Mouse (Mus musculus) heart, embryonic 11.5 days (tissue): Measurements from ENCODE around the gene Wdr24. TPM values are rescaled to one million over a fixed set of nuclear protein-coding genes. Genes with fewer than 3 reads are reported as not detected.
A peak's percentile ranks its signal among the peaks of the same experiment; 100 is the strongest.

Experiments
- ATAC-seq: fragments of 200-750 bp; cut with Nextera tagmentation; replicated peaks from 2 replicates; pipeline ENCODE4 v1.8.0; 2017; ENCODE audit warnings: moderate library complexity; ENCODE audit not compliant: insufficient number of reproducible peaks, low FRiP score, low TSS enrichment
- H3K27ac ChIP-seq: fragments of 300-500 bp; sonication (generic); 2 replicates; pipeline ENCODE4 v1.5.1; 2014; ENCODE audit warnings: mild to moderate bottlenecking, low read depth, low read length
- H3K27me3 ChIP-seq: fragments of 300-500 bp; sonication (generic); 2 replicates; pipeline ENCODE4 v1.6.1; 2014; ENCODE audit warnings: mild to moderate bottlenecking, low read length, mixed read lengths; ENCODE audit not compliant: control insufficient read depth, insufficient read depth
- H3K36me3 ChIP-seq: fragments of 300-500 bp; sonication (generic); 2 replicates; pipeline ENCODE4 v1.6.1; 2014; ENCODE audit warnings: mild to moderate bottlenecking, low read length, moderate library complexity, mixed read lengths; ENCODE audit not compliant: control insufficient read depth, insufficient read depth
- H3K4me1 ChIP-seq: fragments of 300-500 bp; sonication (generic); 2 replicates; pipeline ENCODE4 v1.6.1; 2014; ENCODE audit warnings: low read length; ENCODE audit not compliant: control insufficient read depth, insufficient read depth
- H3K4me2 ChIP-seq: fragments of 300-500 bp; sonication (generic); 2 replicates; pipeline ENCODE4 v1.6.1; 2014; ENCODE audit warnings: mild to moderate bottlenecking, moderate library complexity
- H3K4me3 ChIP-seq: fragments of 300-500 bp; sonication (generic); 2 replicates; pipeline ENCODE4 v1.5.1; 2014; ENCODE audit warnings: low read depth, low read length
- H3K9ac ChIP-seq: fragments of 300-500 bp; sonication (generic); 2 replicates; pipeline ENCODE4 v1.6.1; 2014; ENCODE audit warnings: mild to moderate bottlenecking, low read depth, low read length, moderate library complexity
- H3K9me3 ChIP-seq: fragments of 300-500 bp; sonication (generic); replicated peaks from 2 replicates; pipeline ENCODE4 v1.6.1; 2016; ENCODE audit warnings: low read length; ENCODE audit not compliant: control insufficient read depth
- WGBS: fragments of 180-500 bp; shearing (Covaris S2); extraction: QIAGEN DNeasy Blood & Tissue Kit; methylation state at CpG from one replicate; pipeline ENCODE4 v1.1.7; 2014; ENCODE audit not compliant: insufficient replicate concordance; 5-methylcytosine and 5-hydroxymethylcytosine counted together
- polyA plus RNA-seq: library from polyadenylated mRNA; unstranded; fragments of >200 nt; fragmentation: Nextera tagmentation; extraction: Ambion mirVana; gene quantifications from 2 replicates; pipeline ENCODE4 v1.2.1, GENCODE M21; 2014

The Wdr24 gene
- polyA plus RNA-seq, 1 experiment from 2014 or later = 14.4 TPM

DNA sequence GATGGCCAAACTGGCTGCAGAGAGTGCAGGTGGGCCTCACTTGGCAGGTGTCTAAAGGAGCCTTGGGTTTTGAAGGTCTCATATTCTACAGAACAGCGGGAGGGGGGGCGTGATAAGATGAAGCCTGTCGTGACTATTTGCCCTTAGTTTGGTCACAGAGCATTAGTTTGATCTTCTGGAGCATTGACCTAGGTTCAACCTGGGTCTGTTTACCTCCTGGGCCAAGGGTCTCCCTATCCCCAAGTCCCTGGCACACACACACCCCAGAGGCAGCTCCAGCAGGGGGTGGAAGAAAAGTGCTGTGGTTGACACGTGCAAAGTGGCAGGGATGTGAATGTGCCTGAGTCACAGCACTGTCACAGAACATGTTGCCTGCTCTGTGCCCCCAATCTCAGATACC lies 12.5 kb upstream of the Wdr24 start:
- ATAC-seq = no peak
- no peak overlapping the region for H3K27ac ChIP-seq
- H3K9me3 ChIP-seq = no peaks in the 10 kb centered on the region
- H3K27me3 ChIP-seq = peaks cover 68% of the 10 kb centered on the region
- no peaks in the 10 kb centered on the region for H3K36me3 ChIP-seq
- no peak overlapping the region for H3K9ac ChIP-seq
- WGBS = 66% methylated on average over 4 of the region's 4 CpGs
- H3K4me3 ChIP-seq = no peak overlapping the region
- H3K4me1 ChIP-seq = peaks cover 9% of the 10 kb centered on the region
- no peak overlapping the region for H3K4me2 ChIP-seq

DNA sequence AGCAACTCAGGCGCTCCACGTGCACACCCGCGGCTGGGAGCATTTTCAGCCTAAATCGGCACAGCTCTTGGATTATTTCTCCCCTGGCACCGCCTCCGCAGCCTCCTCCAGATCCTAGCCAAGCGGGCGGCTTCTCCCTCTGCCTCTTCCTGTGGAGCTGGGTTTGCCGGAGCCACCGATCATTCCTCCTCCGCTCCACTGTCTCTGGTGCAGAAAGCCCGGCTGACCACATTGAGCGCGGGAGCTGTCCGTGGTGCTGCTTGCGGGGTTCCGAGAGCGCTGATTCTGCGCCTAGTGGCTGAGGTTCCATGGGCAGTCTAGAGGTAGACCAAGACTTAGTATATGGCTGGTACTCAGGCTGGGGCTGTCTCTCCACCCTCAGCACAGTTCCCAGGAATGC lies 10.0 kb upstream of the Wdr24 start:
- no peak overlapping the region for H3K9ac ChIP-seq
- no peak overlapping the region for H3K27ac ChIP-seq
- H3K36me3 ChIP-seq = no peaks in the 10 kb centered on the region
- no peak overlapping the region for H3K4me3 ChIP-seq
- H3K4me2 ChIP-seq = no peak overlapping the region
- ATAC-seq = no peak
- peaks cover 9% of the 10 kb centered on the region for H3K4me1 ChIP-seq
- H3K27me3 ChIP-seq = peaks cover 80% of the 10 kb centered on the region
- WGBS = under 1% methylated on average over 18 of the region's 20 CpGs
- no peaks in the 10 kb centered on the region for H3K9me3 ChIP-seq

DNA sequence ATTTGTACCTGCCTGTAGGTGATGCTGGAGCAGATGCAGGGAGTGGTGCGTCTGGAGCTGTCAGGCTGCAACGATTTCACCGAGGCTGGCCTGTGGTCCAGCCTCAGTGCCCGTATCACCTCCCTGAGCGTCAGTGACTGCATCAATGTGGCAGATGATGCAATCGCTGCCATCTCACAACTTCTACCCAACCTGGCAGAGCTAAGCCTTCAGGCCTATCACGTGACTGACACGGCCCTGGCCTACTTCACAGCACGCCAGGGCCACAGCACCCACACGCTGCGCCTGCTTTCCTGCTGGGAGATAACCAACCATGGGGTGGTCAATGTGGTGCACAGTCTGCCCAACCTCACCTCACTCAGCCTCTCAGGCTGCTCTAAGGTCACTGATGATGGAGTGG lies 5.8 kb upstream of the Wdr24 start:
- H3K27me3 ChIP-seq = peaks cover 70% of the 10 kb centered on the region
- no peak for ATAC-seq

DNA sequence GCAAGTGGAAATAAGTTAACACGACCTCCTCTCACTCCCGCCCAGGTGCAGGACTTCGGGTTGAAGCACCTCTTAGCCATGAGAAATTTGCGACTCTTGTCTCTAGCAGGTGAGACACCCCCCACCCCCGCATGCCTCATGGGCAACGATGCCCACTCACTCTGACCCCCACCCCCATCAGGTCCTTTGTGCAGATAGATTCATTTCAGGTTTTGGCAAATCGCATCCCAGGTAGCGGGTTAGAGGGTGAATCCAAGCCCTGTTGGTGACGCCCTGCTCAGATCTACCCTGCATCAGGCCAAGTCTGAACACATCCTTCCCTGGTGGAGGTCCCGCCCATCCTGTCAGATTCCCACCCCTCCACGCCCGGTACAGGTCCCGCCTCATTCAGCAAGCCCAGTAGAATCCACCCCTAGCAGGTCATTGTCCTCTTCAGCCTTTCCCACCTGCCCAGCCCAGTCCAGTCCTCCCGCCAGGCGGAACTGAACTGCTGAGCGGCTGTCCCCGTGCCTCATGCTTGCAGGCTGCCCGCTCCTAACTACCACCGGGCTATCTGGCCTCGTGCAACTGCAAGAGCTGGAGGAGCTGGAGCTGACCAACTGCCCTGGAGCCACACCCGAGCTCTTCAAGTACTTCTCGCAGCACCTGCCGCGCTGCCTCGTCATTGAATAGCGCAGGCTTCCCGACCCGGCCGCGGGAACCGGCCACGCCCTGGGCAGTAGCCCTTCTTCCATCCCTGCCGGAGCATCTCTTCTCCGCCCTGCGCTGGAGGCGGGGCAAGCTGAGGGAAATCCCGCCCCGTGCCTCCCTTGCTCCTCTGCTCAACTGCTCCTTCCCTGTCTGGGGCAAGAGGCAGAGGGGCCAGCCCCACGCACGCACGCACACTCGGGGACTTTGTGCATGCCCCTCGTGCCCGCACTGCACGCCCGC lies 4.3 kb upstream of the Wdr24 start:
- Histone ChIP-seq H3K36me3 (no peaks in the 10 kb centered on the region), H3K4me3 (peak overlapping the region; percentile 12), H3K27ac (no peak overlapping the region), H3K9me3 (no peaks in the 10 kb centered on the region), H3K4me1 (peaks cover 8% of the 10 kb centered on the region), H3K9ac (no peak overlapping the region), H3K4me2 (peak overlapping the region; percentile 35), H3K27me3 (peaks cover 63% of the 10 kb centered on the region)
- 6% methylated on average over 46 of the region's 46 CpGs for WGBS
- 0 out of 2 replicates have a peak, but pooled peaks have one; percentile 26 for ATAC-seq

More for the DNA sequence above, 5.8 kb upstream of the Wdr24 start:
- Histone ChIP-seq H3K4me3 (no peak overlapping the region), H3K27ac (no peak overlapping the region), H3K4me2 (no peak overlapping the region), H3K9ac (no peak overlapping the region), H3K36me3 (no peaks in the 10 kb centered on the region), H3K4me1 (peaks cover 4% of the 10 kb centered on the region; the same call in 1 of the 2 replicates), H3K9me3 (no peaks in the 10 kb centered on the region)
- 72% methylated on average over 11 of the region's 11 CpGs for WGBS

DNA sequence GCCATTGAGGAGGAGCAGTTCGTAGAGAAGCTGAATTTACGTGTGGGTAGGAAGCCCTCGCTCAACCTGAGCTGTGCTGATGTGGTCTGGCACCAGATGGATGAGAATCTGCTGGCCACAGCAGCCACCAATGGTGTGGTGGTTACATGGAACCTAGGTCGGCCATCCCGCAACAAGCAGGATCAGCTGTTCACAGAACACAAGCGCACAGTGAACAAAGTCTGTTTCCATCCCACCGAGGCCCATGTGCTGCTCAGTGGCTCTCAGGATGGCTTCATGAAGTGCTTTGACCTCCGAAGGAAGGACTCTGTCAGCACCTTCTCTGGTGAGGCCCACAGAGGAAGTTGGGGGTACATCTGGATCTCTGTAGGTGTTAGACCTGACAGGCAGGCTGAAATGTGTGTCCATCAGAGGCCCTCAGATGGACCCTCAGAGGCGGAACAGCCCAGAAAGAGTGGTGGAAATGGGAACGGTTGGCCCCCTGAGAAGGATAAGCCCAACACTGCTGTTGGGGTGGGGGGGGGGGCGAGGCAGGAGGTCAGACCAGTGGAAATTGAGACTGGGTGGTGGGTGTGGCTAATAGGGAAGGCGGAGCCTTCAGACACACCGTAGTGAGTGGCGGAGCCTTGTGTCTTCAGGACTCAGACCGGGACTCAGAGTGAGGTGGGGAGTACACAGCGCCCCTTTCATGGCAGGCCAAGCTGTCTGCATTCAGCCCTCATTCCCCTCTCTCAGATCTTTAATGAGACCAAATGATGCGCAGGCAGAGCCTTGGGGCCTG lies 1.1 kb downstream of the Wdr24 start:
- Histone ChIP-seq H3K4me3 (peak overlapping the region; percentile 70), H3K27me3 (peaks cover 22% of the 10 kb centered on the region), H3K4me2 (peak overlapping the region; percentile 97), H3K4me1 (peaks cover 21% of the 10 kb centered on the region), H3K9me3 (no peaks in the 10 kb centered on the region), H3K36me3 (peaks cover 11% of the 10 kb centered on the region), H3K9ac (0 out of 2 replicates have a peak overlapping the region, but pooled peaks have one; percentile 12), H3K27ac (no peak overlapping the region)
- WGBS = 58% methylated on average over 17 of the region's 17 CpGs
- no peak for ATAC-seq

DNA sequence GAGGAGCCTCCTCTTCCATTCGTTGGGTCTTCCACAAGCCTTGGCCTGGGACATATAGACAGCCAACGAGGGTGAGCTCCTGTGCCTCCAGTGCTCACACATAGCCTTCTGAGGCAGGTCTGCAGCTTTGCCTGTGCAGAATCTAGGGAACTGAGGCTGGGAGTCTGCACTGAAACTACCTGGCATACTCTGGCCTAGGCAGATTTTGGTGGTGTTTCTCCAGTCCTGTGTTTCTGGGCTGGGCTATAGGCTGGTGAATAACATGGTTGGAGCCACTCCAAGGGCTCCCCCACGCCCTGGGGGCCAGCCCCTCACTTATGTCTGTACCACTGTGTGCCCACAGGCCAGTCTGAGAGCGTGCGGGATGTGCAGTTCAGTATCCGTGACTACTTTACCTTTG lies 1.9 kb downstream of the Wdr24 start:
- Histone ChIP-seq H3K4me3 (peak overlapping the region; percentile 70; the same call in 1 of the 2 replicates), H3K4me1 (peaks cover 28% of the 10 kb centered on the region), H3K9ac (no peak overlapping the region), H3K27me3 (peaks cover 15% of the 10 kb centered on the region), H3K36me3 (peaks cover 16% of the 10 kb centered on the region), H3K27ac (no peak overlapping the region), H3K4me2 (peak overlapping the region; percentile 97), H3K9me3 (no peaks in the 10 kb centered on the region)
- 85% methylated on average over 6 of the region's 6 CpGs for WGBS
- ATAC-seq = no peak

DNA sequence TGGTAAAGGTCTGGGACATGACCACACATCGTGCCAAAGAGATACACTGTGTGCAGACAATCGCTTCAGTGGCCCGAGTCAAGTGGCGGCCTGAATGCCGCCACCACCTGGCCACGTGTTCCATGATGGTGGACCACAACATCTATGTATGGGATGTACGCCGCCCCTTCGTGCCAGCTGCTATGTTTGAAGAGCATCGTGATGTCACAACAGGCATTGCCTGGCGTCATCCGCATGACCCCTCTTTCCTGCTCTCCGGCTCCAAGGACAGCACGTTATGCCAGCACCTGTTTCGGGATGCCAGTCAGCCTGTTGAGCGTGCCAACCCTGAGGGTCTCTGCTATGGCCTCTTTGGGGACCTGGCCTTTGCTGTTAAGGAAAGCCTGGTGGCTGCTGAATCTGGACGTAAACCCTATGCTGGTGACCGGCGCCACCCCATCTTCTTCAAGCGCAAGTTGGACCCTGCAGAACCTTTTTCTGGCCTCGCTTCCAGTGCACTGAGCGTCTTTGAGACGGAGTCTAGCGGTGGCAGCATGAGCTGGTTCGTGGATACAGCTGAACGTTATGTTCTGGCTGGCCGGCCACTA lies 2.6 kb downstream of the Wdr24 start:
- peaks cover 34% of the 10 kb centered on the region for H3K4me1 ChIP-seq
- WGBS = 93% methylated on average over 27 of the region's 27 CpGs
- no peak for ATAC-seq

DNA sequence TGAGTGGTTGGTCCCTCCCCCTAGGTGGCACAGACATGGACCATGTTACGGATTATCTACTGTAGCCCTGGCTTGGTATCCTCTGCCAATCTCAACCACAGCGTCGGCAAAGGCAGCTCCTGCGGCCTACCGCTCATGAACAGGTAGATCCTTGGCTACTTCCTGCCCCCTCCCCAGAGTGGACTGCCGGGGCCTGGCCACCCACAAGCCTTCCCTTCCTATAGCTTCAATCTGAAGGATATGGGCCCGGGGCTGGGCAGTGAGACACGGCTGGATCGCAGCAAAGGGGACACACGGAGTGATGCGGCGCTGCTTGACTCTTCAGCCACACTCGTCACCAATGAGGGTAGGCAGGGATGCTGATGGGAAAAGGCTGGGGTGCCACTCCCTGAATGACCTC lies 3.6 kb downstream of the Wdr24 start:
- peaks cover 5% of the 10 kb centered on the region; the same call in 1 of the 2 replicates for H3K27me3 ChIP-seq
- H3K4me1 ChIP-seq = peaks cover 43% of the 10 kb centered on the region
- WGBS = 93% methylated on average over 13 of the region's 13 CpGs
- H3K4me2 ChIP-seq = no peak overlapping the region
- no peak for ATAC-seq
- no peak overlapping the region for H3K27ac ChIP-seq
- H3K9me3 ChIP-seq = no peaks in the 10 kb centered on the region
- peaks cover 27% of the 10 kb centered on the region for H3K36me3 ChIP-seq
- peak overlapping the region; percentile 2; the same call in 1 of the 2 replicates for H3K4me3 ChIP-seq
- H3K9ac ChIP-seq = no peak overlapping the region

More for the DNA sequence above, 2.6 kb downstream of the Wdr24 start:
- Histone ChIP-seq H3K4me3 (no peak overlapping the region), H3K27ac (no peak overlapping the region), H3K4me2 (no peak overlapping the region), H3K36me3 (peaks cover 23% of the 10 kb centered on the region), H3K9me3 (no peaks in the 10 kb centered on the region), H3K9ac (no peak overlapping the region), H3K27me3 (peaks cover 10% of the 10 kb centered on the region)
